Mouse (Mus musculus) lung, embryonic 16.5 days (tissue): ENCODE results near the gene Olfr142. TPM values are rescaled to one million over a fixed set of nuclear protein-coding genes. Genes with fewer than 3 reads are reported as not detected.
"Not testable (repeated sequence)": the region's sequence is repeated elsewhere in the genome, so short reads cannot be mapped to it uniquely, and the experiment has no call there.

Source experiments
- ATAC-seq: fragments of 200-750 bp; cut with Nextera tagmentation; 2 replicates; pipeline ENCODE4 v1.8.0; 2017; ENCODE audit warnings: low read depth, mild to moderate bottlenecking, moderate library complexity
- H3K27ac ChIP-seq: fragments of 300-500 bp; sonication (generic); 2 replicates; pipeline ENCODE4 v1.5.1; 2014; ENCODE audit warnings: mild to moderate bottlenecking, control low read depth, low read length
- H3K27me3 ChIP-seq: fragments of 300-500 bp; sonication (generic); 2 replicates; pipeline ENCODE4 v1.6.1; 2014; ENCODE audit warnings: low read depth, low read length, mixed read lengths; ENCODE audit not compliant: control insufficient read depth, insufficient read depth
- H3K36me3 ChIP-seq: fragments of 300-500 bp; sonication (generic); 2 replicates; pipeline ENCODE4 v1.6.1; 2014; ENCODE audit warnings: low read length; ENCODE audit not compliant: control insufficient read depth, insufficient read depth
- H3K4me1 ChIP-seq: fragments of 300-500 bp; sonication (generic); replicated peaks from 2 replicates; pipeline ENCODE4 v1.6.1; 2014; ENCODE audit warnings: low read length, mixed read lengths; ENCODE audit not compliant: control insufficient read depth, insufficient read depth
- H3K4me2 ChIP-seq: fragments of 300-500 bp; sonication (generic); 2 replicates; pipeline ENCODE4 v1.6.1; 2014; ENCODE audit warnings: low read depth, low read length, control low read depth
- H3K4me3 ChIP-seq: fragments of 300-500 bp; sonication (generic); 2 replicates; pipeline ENCODE4 v1.5.1; 2014; ENCODE audit warnings: mild to moderate bottlenecking, low read length, control low read depth
- H3K9ac ChIP-seq: fragments of 300-500 bp; sonication (generic); 2 replicates; pipeline ENCODE4 v1.6.1; 2014; ENCODE audit warnings: low read length, control low read depth
- H3K9me3 ChIP-seq: fragments of 300-500 bp; sonication (generic); 2 replicates; pipeline ENCODE4 v1.6.1; 2016; ENCODE audit warnings: low read length; ENCODE audit not compliant: control insufficient read depth
- WGBS: fragments of 180-500 bp; shearing (Covaris S2); extraction: QIAGEN DNeasy Blood & Tissue Kit; methylation state at CpG from one replicate; pipeline ENCODE4 v1.1.7; 2014; 5-methylcytosine and 5-hydroxymethylcytosine counted together
- polyA plus RNA-seq: library from polyadenylated mRNA; unstranded; fragments of >200 nt; fragmentation: Nextera tagmentation; extraction: Ambion mirVana; gene quantifications from 2 replicates; pipeline ENCODE4 v1.2.1, GENCODE M21; 2015

Olfr142 gene
- polyA plus RNA-seq: not detected in 2 replicates

DNA sequence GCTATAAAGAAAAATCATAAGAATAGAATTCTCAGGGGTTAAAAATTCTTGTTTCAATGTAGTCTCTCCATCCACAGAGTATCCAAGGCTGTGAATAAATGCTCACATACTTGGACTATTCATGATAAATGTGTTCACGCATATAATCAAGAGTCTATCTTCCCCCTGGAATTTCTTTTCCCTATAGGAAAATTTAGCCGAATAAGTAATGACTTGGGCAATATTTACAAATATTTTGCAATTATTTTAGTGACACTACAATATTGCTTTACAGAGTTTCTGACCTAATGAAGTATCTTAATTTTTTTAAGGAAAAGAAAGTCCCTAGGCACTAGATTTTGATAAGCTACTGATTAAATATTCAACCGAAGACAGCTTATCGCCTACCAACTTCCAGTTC is at the start of gene Olfr142:
Gene Olfr142 (minus strand): TSS at position 101 of the 400 bp plus-strand sequence.
- H3K4me1 ChIP-seq: no peaks in the 10 kb centered on the region
- WGBS: 90% methylated on average over 4 of the region's 4 CpGs
- no peak within 1 kb of the TSS for H3K4me3 ChIP-seq
- no peaks in the 10 kb centered on the region for H3K27me3 ChIP-seq
- no peak within 1 kb of the TSS for H3K9ac ChIP-seq
- no peaks in the 10 kb centered on the region for H3K9me3 ChIP-seq
- H3K36me3 ChIP-seq: no peaks in the 10 kb centered on the region
- H3K27ac ChIP-seq: no peak within 1 kb of the TSS
- no peak for ATAC-seq
- H3K4me2 ChIP-seq: no peak within 1 kb of the TSS

DNA sequence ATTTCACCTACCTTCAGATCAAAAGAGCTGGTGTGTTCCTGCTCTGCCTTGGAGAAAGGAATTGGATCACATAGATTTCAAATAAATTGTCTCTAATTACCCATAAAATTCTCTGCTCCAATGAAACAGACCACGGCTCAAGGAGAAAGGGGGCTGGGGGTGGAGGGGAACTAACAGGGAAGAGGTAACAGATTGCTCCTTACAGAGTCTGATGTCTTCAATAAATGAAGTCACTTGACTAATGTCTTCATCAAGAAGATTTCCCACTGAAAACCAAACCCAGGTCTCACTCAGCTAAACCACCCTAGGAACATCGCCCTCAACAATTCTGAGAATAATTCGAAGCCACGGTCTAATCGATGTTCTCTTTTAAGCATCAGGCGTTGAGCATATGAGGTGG is 35.3 kb upstream of the Olfr142 start, which contains the start of gene Olfr1272:
Gene Olfr1272 (minus strand): TSS at position 101 of the 400 bp plus-strand sequence.
- Histone ChIP-seq H3K4me3 (no peak within 1 kb of the TSS), H3K4me2 (no peak within 1 kb of the TSS), H3K9ac (no peak within 1 kb of the TSS), H3K27me3 (no peaks in the 10 kb centered on the region), H3K9me3 (no peaks in the 10 kb centered on the region), H3K36me3 (no peaks in the 10 kb centered on the region), H3K27ac (no peak within 1 kb of the TSS), H3K4me1 (no peaks in the 10 kb centered on the region)
- 89% methylated on average over 6 of the region's 6 CpGs for WGBS
- no peak for ATAC-seq

DNA sequence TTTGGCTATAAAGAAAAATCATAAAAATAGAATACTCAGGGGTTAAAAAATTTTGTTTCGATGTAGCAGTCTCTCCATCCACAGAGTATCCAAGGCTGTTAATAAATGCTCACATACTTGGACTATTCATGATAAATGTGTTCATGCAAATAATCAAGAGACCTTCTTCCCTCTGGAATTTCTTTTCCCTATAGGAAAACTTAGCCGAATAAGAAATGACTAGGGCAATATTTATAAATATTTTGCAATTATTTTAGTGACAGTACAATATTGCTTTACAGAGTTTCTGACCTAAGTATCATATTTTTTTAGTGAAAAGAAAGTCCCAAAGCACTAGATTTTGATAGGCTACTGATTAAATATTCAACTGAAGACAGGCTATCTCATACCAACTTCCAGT is 13.5 kb upstream of the Olfr142 start, which contains the start of gene Olfr1271:
Gene Olfr1271 (minus strand): TSS at position 101 of the 400 bp plus-strand sequence.
- WGBS: 79% methylated on average over 2 of the region's 2 CpGs
- H3K27ac ChIP-seq: no peak within 1 kb of the TSS
- no peak for ATAC-seq
- no peak within 1 kb of the TSS for H3K4me3 ChIP-seq
- no peaks in the 10 kb centered on the region for H3K4me1 ChIP-seq
- H3K27me3 ChIP-seq: no peaks in the 10 kb centered on the region
- H3K4me2 ChIP-seq: no peak within 1 kb of the TSS
- H3K9ac ChIP-seq: no peak within 1 kb of the TSS
- no peaks in the 10 kb centered on the region for H3K9me3 ChIP-seq
- no peaks in the 10 kb centered on the region for H3K36me3 ChIP-seq

DNA sequence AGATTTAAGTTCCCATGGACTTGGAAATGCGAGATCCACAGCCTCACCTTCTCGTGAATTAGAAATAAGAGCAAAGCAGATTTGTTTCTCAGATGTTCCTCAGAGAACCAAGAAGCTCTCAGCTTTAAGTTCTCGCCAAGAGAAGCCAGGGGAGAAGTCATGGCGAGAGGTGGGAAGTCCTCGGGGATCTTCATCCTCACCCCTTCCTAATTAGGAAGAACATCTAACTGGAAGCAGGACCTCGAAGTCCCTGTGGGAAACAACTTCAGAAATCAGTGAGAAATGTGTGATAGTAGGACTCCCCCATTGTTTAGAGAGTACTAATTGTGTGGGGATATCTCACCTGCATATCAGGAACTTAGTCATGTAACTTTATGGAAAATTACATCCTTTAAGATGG is 33.0 kb downstream of the Olfr142 start, which contains the start of gene Olfr1506:
Gene Olfr1506 (minus strand): TSS at position 101 of the 400 bp plus-strand sequence.
- not testable (repeated sequence) for H3K9ac ChIP-seq, H3K27me3 ChIP-seq, ATAC-seq, H3K9me3 ChIP-seq, H3K4me1 ChIP-seq, H3K4me3 ChIP-seq, H3K4me2 ChIP-seq, H3K27ac ChIP-seq, H3K36me3 ChIP-seq
- WGBS: no CpG with 5 or more reads among the region's 6 CpGs

Other genes with a start within 250 kb of the Olfr142 start
- not detected in 2 replicates for gene Olfr1263, start 245.5 kb downstream of the Olfr142 start, polyA plus RNA-seq
- gene Olfr1264, start 232.0 kb downstream of the Olfr142 start, polyA plus RNA-seq: not detected in 2 replicates
- gene Olfr1265, start 222.3 kb downstream of the Olfr142 start, polyA plus RNA-seq: not detected in 2 replicates
- not detected in 2 replicates for gene Olfr140, start 194.0 kb downstream of the Olfr142 start, polyA plus RNA-seq
- gene Olfr1269, start 136.2 kb downstream of the Olfr142 start, polyA plus RNA-seq: not detected in 2 replicates
- not detected in 2 replicates for gene Olfr32, start 115.3 kb downstream of the Olfr142 start, polyA plus RNA-seq
- not detected in 2 replicates for gene Olfr1270, start 104.5 kb downstream of the Olfr142 start, polyA plus RNA-seq
- not detected in 2 replicates for gene Olfr1506, start 33.1 kb downstream of the Olfr142 start, polyA plus RNA-seq
- gene Olfr1271, start 13.4 kb upstream of the Olfr142 start, polyA plus RNA-seq: not detected in 2 replicates
- not detected in 2 replicates for gene Olfr1272, start 35.2 kb upstream of the Olfr142 start, polyA plus RNA-seq
- not detected in 2 replicates for gene Gm13769, start 64.6 kb upstream of the Olfr142 start, polyA plus RNA-seq
- not detected in 2 replicates for gene Olfr1274-ps, start 141.1 kb upstream of the Olfr142 start, polyA plus RNA-seq